Mouse (Mus musculus) lung, adult 2 months (tissue): ENCODE results near the gene Fgf15. TPM values are rescaled to one million over a fixed set of nuclear protein-coding genes. Genes with fewer than 3 reads are reported as not detected.

Experiments
- DNase-seq: peaks from one replicate; pipeline ENCODE4 v3.0.0; 2022
- H3K4me1 ChIP-seq: fragments of 200-500 bp; 2 replicates; pipeline ENCODE4 v1.6.1; 2011; ENCODE audit warnings: low read length; ENCODE audit not compliant: control insufficient read depth, insufficient read depth
- H3K4me3 ChIP-seq: fragments of 200-500 bp; replicated peaks from 2 replicates; pipeline ENCODE3; 2011; ENCODE audit warnings: low read depth, mild to moderate bottlenecking, control low read depth, low read length; ENCODE audit errors: extremely low read depth
- CTCF ChIP-seq: fragments of 200-500 bp; IDR thresholded peaks from 2 replicates; pipeline ENCODE4 v1.5.1; 2011; ENCODE audit warnings: mild to moderate bottlenecking, low read length, control low read depth; ENCODE audit not compliant: insufficient read depth
- POLR2A ChIP-seq: fragments of 200-500 bp; IDR thresholded peaks from 2 replicates; pipeline ENCODE4 v1.6.1; 2011; ENCODE audit warnings: low read depth, mild to moderate bottlenecking, control low read depth, low read length, borderline replicate concordance; ENCODE audit errors: extremely low read depth
- WGBS: fragments of 180-500 bp; shearing (Covaris S2); methylation state at CpG from one replicate; pipeline ENCODE4 v1.1.7; 2018; 5-methylcytosine and 5-hydroxymethylcytosine counted together
- polyA plus RNA-seq: library from polyadenylated mRNA; depleted of rRNA; stranded (reverse); fragments of >200 nt; gene quantifications from 2 replicates; pipeline ENCODE4 v1.2.3, GENCODE M21; 2012

Fgf15 gene
- polyA plus RNA-seq, 1 experiment, result not detected

GRCm38 (mm10) chr7:144862712-144863111 is 33.6 kb upstream of the Fgf15 start:
- H3K4me3 ChIP-seq, result no peak overlapping the region
- TF ChIP-seq CTCF (no peak), POLR2A (no peak)
- 4% methylated on average over 18 of the region's 18 CpGs for WGBS
- no peak for DNase-seq
- H3K4me1 ChIP-seq, result no peaks in the 10 kb centered on the region

- DNase-seq, result no peak
- no peaks in the 10 kb centered on the region for H3K4me1 ChIP-seq
- WGBS, result 12% methylated on average over 11 of the region's 11 CpGs
- H3K4me3 ChIP-seq, result no peak overlapping the region
- TF ChIP-seq CTCF (no peak), POLR2A (no peak)
Measured at GRCm38 (mm10) chr7:144863196-144863595, 33.1 kb upstream of the Fgf15 start.

- Histone ChIP-seq H3K4me3 (no peak overlapping the region), H3K4me1 (no peaks in the 10 kb centered on the region)
- no peak for TF ChIP-seq CTCF
- no peak for TF ChIP-seq POLR2A
- no peak for DNase-seq
- 66% methylated on average over 3 of the region's 3 CpGs for WGBS
Measured at GRCm38 (mm10) chr7:144864160-144864670, 32.1 kb upstream of the Fgf15 start.

GRCm38 (mm10) chr7:144867161-144867560 is 29.2 kb upstream of the Fgf15 start:
- Histone ChIP-seq H3K4me3 (no peak overlapping the region), H3K4me1 (no peaks in the 10 kb centered on the region)
- TF ChIP-seq POLR2A (no peak), CTCF (no peak)
- DNase-seq, result no peak
- 54% methylated on average over 4 of the region's 4 CpGs for WGBS

- 59% methylated on average over 8 of the region's 8 CpGs for WGBS
- Histone ChIP-seq H3K4me3 (no peak overlapping the region), H3K4me1 (peaks cover 3% of the 10 kb centered on the region; the same call in 1 of the 2 replicates)
- no peak for DNase-seq
- TF ChIP-seq CTCF, result no peak
- no peak for TF ChIP-seq POLR2A
Measured at GRCm38 (mm10) chr7:144867602-144868001, 28.7 kb upstream of the Fgf15 start.

GRCm38 (mm10) chr7:144872420-144872819 is 23.9 kb upstream of the Fgf15 start:
- H3K4me3 ChIP-seq, result no peak overlapping the region
- 29% methylated on average over 4 of the region's 4 CpGs for WGBS
- peaks cover 3% of the 10 kb centered on the region; the same call in 1 of the 2 replicates for H3K4me1 ChIP-seq
- DNase-seq, result no peak
- TF ChIP-seq POLR2A, result no peak
- no peak for TF ChIP-seq CTCF

GRCm38 (mm10) chr7:144873160-144873559 is 23.2 kb upstream of the Fgf15 start:
- Histone ChIP-seq H3K4me1 (peaks cover 3% of the 10 kb centered on the region; the same call in 1 of the 2 replicates), H3K4me3 (no peak overlapping the region)
- no peak for DNase-seq
- 88% methylated on average over 4 of the region's 4 CpGs for WGBS
- TF ChIP-seq CTCF, result no peak

GRCm38 (mm10) chr7:144874226-144874625 is 22.1 kb upstream of the Fgf15 start:
- Histone ChIP-seq H3K4me1 (peaks cover 3% of the 10 kb centered on the region; the same call in 1 of the 2 replicates), H3K4me3 (no peak overlapping the region)
- 72% methylated on average over 4 of the region's 4 CpGs for WGBS
- DNase-seq, result no peak
- no peak for TF ChIP-seq CTCF
- no peak for TF ChIP-seq POLR2A

- 95% methylated on average over 1 of the region's 1 CpGs for WGBS
- no peak for DNase-seq
- TF ChIP-seq POLR2A, result no peak
- TF ChIP-seq CTCF, result no peak
- H3K4me3 ChIP-seq, result no peak overlapping the region
- no peaks in the 10 kb centered on the region for H3K4me1 ChIP-seq
Measured at GRCm38 (mm10) chr7:144878401-144878800, 17.9 kb upstream of the Fgf15 start.

GRCm38 (mm10) chr7:144883106-144883505 is 13.2 kb upstream of the Fgf15 start:
- no peak for DNase-seq
- Histone ChIP-seq H3K4me1 (no peaks in the 10 kb centered on the region), H3K4me3 (no peak overlapping the region)
- 34% methylated on average over 2 of the region's 2 CpGs for WGBS
- no peak for TF ChIP-seq POLR2A
- no peak for TF ChIP-seq CTCF
